Mouse (Mus musculus): ENCODE measurements around the gene Myo1c. TPM values are rescaled to one million over a fixed set of nuclear protein-coding genes. Genes with fewer than 3 reads are reported as not detected.
A peak's percentile ranks its signal among the peaks of the same experiment; 100 is the strongest.

The Myo1c gene
- polyA plus RNA-seq, 1 experiment = 177 TPM

DNA sequence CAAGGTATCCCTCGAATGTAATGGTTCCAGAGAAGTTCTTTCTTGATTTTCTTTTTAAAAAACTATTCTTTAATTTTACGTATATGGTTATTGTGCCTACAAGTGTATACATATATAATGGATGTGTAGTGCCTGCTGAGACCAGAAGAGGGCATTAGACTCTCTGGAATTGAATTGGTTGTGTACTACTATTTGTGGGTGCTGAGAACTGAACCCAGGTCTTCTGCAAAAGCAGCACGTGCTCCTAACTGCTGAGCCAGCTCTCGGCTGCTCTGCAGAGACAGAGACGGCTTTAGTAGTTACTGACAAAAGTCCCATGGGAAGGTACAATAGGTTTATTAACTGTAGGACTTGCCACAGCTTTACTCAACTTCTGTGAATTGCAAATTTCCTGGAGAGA, 34.2 kb downstream of the Myo1c start:
- H3K36me3 ChIP-seq (ENCODE audit: control insufficient read depth, insufficient read depth) = peaks cover 16% of the 10 kb centered on the region
- H3K4me2 ChIP-seq (ENCODE audit: low read depth) = no peak overlapping the region
- no peak overlapping the region for H3K4me3 ChIP-seq
- no peak overlapping the region for H3ac ChIP-seq (ENCODE audit: control insufficient read depth, insufficient read length)
- TF ChIP-seq REST (IDR thresholded peaks at IDR 0.05; ENCODE audit: insufficient read depth, insufficient read length) (no peak), USF1 (IDR thresholded peaks at IDR 0.05; ENCODE audit: low read depth) (no peak), POLR2A (IDR thresholded peaks at IDR 0.05; ENCODE audit: insufficient read length, low read depth) (no peak), TCF3 (IDR thresholded peaks at IDR 0.05; ENCODE audit: insufficient read length, low read depth) (no peak), SRF (IDR thresholded peaks at IDR 0.05; ENCODE audit: control insufficient read depth, insufficient read length, low read depth) (no peak), POLR2AphosphoS2 (IDR thresholded peaks at IDR 0.05; ENCODE audit: insufficient read length, low read depth) (no peak), E2F4 (IDR thresholded peaks at IDR 0.05; ENCODE audit: insufficient read depth) (no peak), MAX (IDR thresholded peaks at IDR 0.05; ENCODE audit: low read depth) (no peak), CEBPB (IDR thresholded peaks at IDR 0.05; ENCODE audit: insufficient read depth, poor library complexity, severe bottlenecking) (no peak)
- H3K79me2 ChIP-seq (ENCODE audit: control insufficient read depth, insufficient read depth) = peaks cover 95% of the 10 kb centered on the region
- no peaks in the 10 kb centered on the region for H3K27me3 ChIP-seq (ENCODE audit: control insufficient read depth, insufficient read depth, insufficient read length)

DNA sequence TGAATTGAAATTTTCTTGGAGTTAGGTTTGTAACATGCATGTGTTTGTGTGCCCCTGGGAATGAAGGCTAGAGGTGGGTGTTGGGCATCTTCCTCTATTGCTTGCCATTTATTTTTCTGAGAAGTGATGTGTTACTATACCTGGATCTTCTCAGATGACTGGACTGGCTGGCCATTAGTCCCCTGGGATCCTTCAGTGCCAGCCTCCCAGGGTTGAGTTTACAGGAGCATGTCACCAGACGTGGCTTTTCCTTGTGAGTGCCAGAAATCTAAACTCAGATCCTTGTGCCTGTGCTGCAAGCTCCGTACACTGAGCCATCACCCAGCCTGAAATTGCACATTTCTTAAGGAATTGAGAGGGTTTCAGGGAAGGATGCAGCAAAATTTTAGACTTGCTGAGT, 34.7 kb downstream of the Myo1c start:
- no peaks in the 10 kb centered on the region for H3K27me3 ChIP-seq (ENCODE audit: control insufficient read depth, insufficient read depth, insufficient read length)
- peaks cover 95% of the 10 kb centered on the region for H3K79me2 ChIP-seq (ENCODE audit: control insufficient read depth, insufficient read depth)
- no peak overlapping the region for H3K4me3 ChIP-seq
- no peak overlapping the region for H3K4me2 ChIP-seq (ENCODE audit: low read depth)
- no peak overlapping the region for H3ac ChIP-seq (ENCODE audit: control insufficient read depth, insufficient read length)
- TF ChIP-seq REST (IDR thresholded peaks at IDR 0.05; ENCODE audit: insufficient read depth, insufficient read length) (no peak), USF1 (IDR thresholded peaks at IDR 0.05; ENCODE audit: low read depth) (no peak), POLR2AphosphoS2 (IDR thresholded peaks at IDR 0.05; ENCODE audit: insufficient read length, low read depth) (no peak), SRF (IDR thresholded peaks at IDR 0.05; ENCODE audit: control insufficient read depth, insufficient read length, low read depth) (no peak), MYOD1 (IDR thresholded peaks at IDR 0.05; ENCODE audit: control insufficient read depth in 1 of 3, insufficient read length in 2 of 3, low read depth in 2 of 3) (no peak)
- H3K36me3 ChIP-seq (ENCODE audit: control insufficient read depth, insufficient read depth) = peaks cover 16% of the 10 kb centered on the region

DNA sequence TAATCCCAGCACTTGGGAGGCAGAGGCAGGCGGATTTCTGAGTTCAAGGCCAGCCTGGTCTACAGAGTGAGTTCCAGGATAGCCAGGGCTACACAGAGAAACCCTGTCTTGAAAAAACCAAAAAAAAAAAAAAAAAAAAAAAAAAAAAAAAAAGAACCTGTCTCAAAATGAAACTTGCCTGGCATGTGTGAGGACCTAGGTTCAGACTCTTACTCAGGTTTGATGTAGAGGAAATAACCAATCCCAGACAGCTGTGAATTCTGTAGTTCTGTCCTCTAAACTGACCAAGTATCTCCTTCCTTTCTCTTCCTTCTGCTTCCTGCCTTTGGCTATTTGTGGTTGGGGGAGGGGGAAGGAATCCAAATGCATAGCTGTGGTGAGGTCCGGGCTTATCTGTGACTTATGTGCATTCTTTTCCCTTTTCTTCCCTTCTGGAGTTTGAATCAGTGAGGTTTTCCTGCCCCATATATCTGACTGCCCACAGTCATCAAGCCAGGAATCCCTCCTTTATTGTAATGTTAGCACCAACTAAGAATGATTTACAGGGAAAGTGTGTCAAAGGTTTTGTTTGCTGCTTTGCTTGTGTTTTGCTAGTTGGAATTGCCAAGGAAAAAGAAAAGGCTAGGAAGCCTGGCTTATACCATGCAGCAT, 37.2 kb downstream of the Myo1c start:
- Histone ChIP-seq H3K4me2 (ENCODE audit: low read depth) (peak overlapping the region; percentile 49), H3K36me3 (ENCODE audit: control insufficient read depth, insufficient read depth) (peaks cover 25% of the 10 kb centered on the region), H3K27me3 (ENCODE audit: control insufficient read depth, insufficient read depth, insufficient read length) (no peaks in the 10 kb centered on the region), H3K79me2 (ENCODE audit: control insufficient read depth, insufficient read depth) (peaks cover 91% of the 10 kb centered on the region), H3K4me3 (no peak overlapping the region), H3ac (ENCODE audit: control insufficient read depth, insufficient read length) (no peak overlapping the region)
- TF ChIP-seq SRF (IDR thresholded peaks at IDR 0.05; ENCODE audit: control insufficient read depth, insufficient read length, low read depth) (no peak), POLR2A (IDR thresholded peaks at IDR 0.05; ENCODE audit: insufficient read length, low read depth) (no peak), MYOG (IDR thresholded peaks at IDR 0.05; ENCODE audit: control insufficient read depth in 1 of 3, insufficient read depth in 1 of 3, insufficient read length in 2 of 3, low read depth in 2 of 3) (no peak), MAX (IDR thresholded peaks at IDR 0.05; ENCODE audit: low read depth) (no peak), E2F4 (IDR thresholded peaks at IDR 0.05; ENCODE audit: insufficient read depth) (no peak), CEBPB (IDR thresholded peaks at IDR 0.05; ENCODE audit: insufficient read depth, poor library complexity, severe bottlenecking) (no peak), TCF12 (IDR thresholded peaks at IDR 0.05; ENCODE audit: insufficient read depth, poor library complexity, severe bottlenecking) (no peak)

DNA sequence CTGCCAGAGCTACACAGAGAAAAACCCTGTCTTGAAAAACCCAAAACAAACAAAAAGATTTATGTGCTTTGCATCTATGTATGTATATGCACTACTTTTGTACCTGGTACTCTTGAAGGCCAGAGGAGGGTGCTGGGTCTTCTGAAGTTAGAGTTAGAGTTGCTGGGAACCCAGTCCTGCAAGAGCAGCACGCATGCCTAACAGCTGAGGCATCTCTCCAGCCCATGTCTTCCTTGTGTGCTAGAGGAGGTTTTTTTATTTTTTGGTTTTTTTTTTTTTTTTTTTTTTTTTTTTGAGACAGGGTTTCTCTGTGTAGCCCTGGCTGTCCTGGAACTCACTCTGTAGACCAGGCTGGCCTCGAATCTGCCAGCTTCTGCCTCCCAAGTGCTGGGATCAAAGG, 37.8 kb downstream of the Myo1c start:
- H3K79me2 ChIP-seq (ENCODE audit: control insufficient read depth, insufficient read depth) = peaks cover 91% of the 10 kb centered on the region
- no peak overlapping the region for H3ac ChIP-seq (ENCODE audit: control insufficient read depth, insufficient read length)
- H3K36me3 ChIP-seq (ENCODE audit: control insufficient read depth, insufficient read depth) = peaks cover 22% of the 10 kb centered on the region
- no peak overlapping the region for H3K4me3 ChIP-seq
- H3K27me3 ChIP-seq (ENCODE audit: control insufficient read depth, insufficient read depth, insufficient read length) = no peaks in the 10 kb centered on the region
- H3K4me2 ChIP-seq (ENCODE audit: low read depth) = peak overlapping the region; percentile 49
- TF ChIP-seq E2F4 (IDR thresholded peaks at IDR 0.05; ENCODE audit: insufficient read depth) (no peak), TCF3 (IDR thresholded peaks at IDR 0.05; ENCODE audit: insufficient read length, low read depth) (no peak), CEBPB (IDR thresholded peaks at IDR 0.05; ENCODE audit: insufficient read depth, poor library complexity, severe bottlenecking) (no peak), POLR2AphosphoS2 (IDR thresholded peaks at IDR 0.05; ENCODE audit: insufficient read length, low read depth) (no peak), REST (IDR thresholded peaks at IDR 0.05; ENCODE audit: insufficient read depth, insufficient read length) (no peak), TCF12 (IDR thresholded peaks at IDR 0.05; ENCODE audit: insufficient read depth, poor library complexity, severe bottlenecking) (no peak), MYOD1 (IDR thresholded peaks at IDR 0.05; ENCODE audit: control insufficient read depth in 1 of 3, insufficient read length in 2 of 3, low read depth in 2 of 3) (no peak), MYOG (IDR thresholded peaks at IDR 0.05; ENCODE audit: control insufficient read depth in 1 of 3, insufficient read depth in 1 of 3, insufficient read length in 2 of 3, low read depth in 2 of 3) (peak in 1 of 3 experiments; percentile 11)

DNA sequence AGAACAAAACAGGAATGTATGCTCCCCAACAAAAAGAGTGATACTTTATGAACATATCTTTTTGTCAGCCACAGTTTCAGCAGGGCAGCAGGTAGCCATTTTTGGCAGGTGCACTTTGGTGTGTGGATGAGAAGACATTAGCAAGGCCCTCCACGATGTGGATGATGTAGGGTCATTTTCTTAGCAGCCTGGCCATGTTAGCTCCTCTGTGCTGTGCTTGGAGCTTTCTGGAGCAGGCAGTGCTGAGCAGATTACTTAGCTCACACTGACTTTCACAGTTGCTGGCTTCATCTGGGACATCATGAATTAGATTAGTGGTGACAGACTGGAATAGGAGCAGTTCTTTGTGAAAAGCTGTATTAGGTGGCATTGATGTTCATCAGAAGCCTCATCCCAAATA, 39.7 kb downstream of the Myo1c start:
- Histone ChIP-seq H3K4me2 (ENCODE audit: low read depth) (no peak overlapping the region), H3K36me3 (ENCODE audit: control insufficient read depth, insufficient read depth) (peaks cover 24% of the 10 kb centered on the region), H3K79me2 (ENCODE audit: control insufficient read depth, insufficient read depth) (peaks cover 90% of the 10 kb centered on the region), H3K4me3 (no peak overlapping the region), H3K27me3 (ENCODE audit: control insufficient read depth, insufficient read depth, insufficient read length) (no peaks in the 10 kb centered on the region), H3ac (ENCODE audit: control insufficient read depth, insufficient read length) (no peak overlapping the region)
- TF ChIP-seq POLR2AphosphoS2 (IDR thresholded peaks at IDR 0.05; ENCODE audit: insufficient read length, low read depth) = no peak
- TF ChIP-seq SRF (IDR thresholded peaks at IDR 0.05; ENCODE audit: control insufficient read depth, insufficient read length, low read depth) = no peak
- no peak for TF ChIP-seq MYOD1 (IDR thresholded peaks at IDR 0.05; ENCODE audit: control insufficient read depth in 1 of 3, insufficient read length in 2 of 3, low read depth in 2 of 3)
- no peak for TF ChIP-seq TCF12 (IDR thresholded peaks at IDR 0.05; ENCODE audit: insufficient read depth, poor library complexity, severe bottlenecking)
